In genomic region chr13:114685368-114685767, GRCm38 (mm10) we compare ENCODE assay signal across 20 mouse cellular contexts.
DNase-seq lines count a peak whose midpoint lies in the region; ATAC-seq and TF ChIP-seq lines count a peak whose summit lies in the region.
"Had no signal": no experiment of that assay in that cellular context is flagged by ENCODE, and none has a peak within 500 bp of the region (broad histone marks: within the 10 kb centered on the region; RNA-seq: fewer than 3 reads in every experiment).

No protein-coding gene starts in this region.

- in situ Hi-C loops in Patski (cut with MboI; ENCODE audit: low pct_unique_long_range_greater_than_20kb): no loop called here

- no peak overlapping the region for H3K27ac ChIP-seq in midbrain, embryonic 14.5 days (replicated peaks; ENCODE audit: low read depth, low read length)
- H3K27ac ChIP-seq: embryonic facial prominence, embryonic 13.5 days; embryonic facial prominence, embryonic 15.5 days; forebrain, embryonic 13.5 days; forebrain, embryonic 15.5 days had no signal

- H3K36me3 ChIP-seq in midbrain, embryonic 14.5 days (ENCODE audit: control insufficient read depth, insufficient read depth, low read length): no peaks in the 10 kb centered on the region
- H3K36me3 ChIP-seq: embryonic facial prominence, embryonic 13.5 days; embryonic facial prominence, embryonic 15.5 days; forebrain, embryonic 15.5 days had no signal

- peak; percentile 76 for DNase-seq in Muller cell, postnatal 12 days (ENCODE audit: inconsistent ontology term)
- DNase-seq in Patski (ENCODE audit: low read depth, low spot score): peak; percentile 73
- peak; percentile 33 for DNase-seq in retina, embryonic 14.5 days (ENCODE audit: low spot score)
- no peak for DNase-seq in midbrain, embryonic 14.5 days
- no peak for DNase-seq in spleen, adult 18-20 months
- DNase-seq: adrenal gland, adult 2 months; adrenal gland, postnatal 10 days; adrenal gland, postnatal 25 days; cerebellum, adult 11-12 months; cerebellum, adult 2 months; cerebellum, adult 9-10 months; cerebellum, postnatal 10 days; cerebellum, postnatal 25 days; embryo, embryonic 11 days; forebrain, postnatal 0 days had no signal

- CTCF ChIA-PET in Patski (lab: Charles Lee): interaction anchor here (1.6 to 2.5 kb wide), 2 partner anchors 41 to 71 kb away, joined by 4 to 22 read pairs; no protein-coding TSS in a partner anchor

- H3K4me2 ChIP-seq in midbrain, embryonic 14.5 days (ENCODE audit: low read length): no peak overlapping the region
- H3K4me2 ChIP-seq: embryonic facial prominence, embryonic 13.5 days; embryonic facial prominence, embryonic 15.5 days; forebrain, embryonic 13.5 days; forebrain, embryonic 15.5 days had no signal

- H3K4me1 ChIP-seq in midbrain, embryonic 14.5 days (ENCODE audit: control insufficient read depth, insufficient read depth, low read length): no peaks in the 10 kb centered on the region
- H3K4me1 ChIP-seq: embryonic facial prominence, embryonic 13.5 days; embryonic facial prominence, embryonic 15.5 days; forebrain, embryonic 13.5 days; forebrain, embryonic 15.5 days had no signal

- no peaks in the 10 kb centered on the region for H3K27me3 ChIP-seq in Patski
- no peaks in the 10 kb centered on the region for H3K27me3 ChIP-seq in midbrain, embryonic 14.5 days (ENCODE audit: control insufficient read depth, insufficient read depth, low read length)
- H3K27me3 ChIP-seq: embryonic facial prominence, embryonic 13.5 days; embryonic facial prominence, embryonic 15.5 days; forebrain, embryonic 13.5 days; forebrain, embryonic 15.5 days had no signal

- no peaks in the 10 kb centered on the region for H3K9me3 ChIP-seq in midbrain, embryonic 14.5 days (ENCODE audit: control insufficient read depth, low read length)
- H3K9me3 ChIP-seq: embryonic facial prominence, embryonic 13.5 days; embryonic facial prominence, embryonic 15.5 days; forebrain, embryonic 13.5 days; forebrain, embryonic 15.5 days had no signal

- H3K4me3 ChIP-seq in midbrain, embryonic 14.5 days (replicated peaks; ENCODE audit: low read depth, low read length): no peak overlapping the region
- H3K4me3 ChIP-seq: embryonic facial prominence, embryonic 13.5 days; embryonic facial prominence, embryonic 15.5 days; forebrain, embryonic 13.5 days; forebrain, embryonic 15.5 days had no signal

- H3K9ac ChIP-seq in midbrain, embryonic 14.5 days (replicated peaks; ENCODE audit: low read length): no peak overlapping the region
- H3K9ac ChIP-seq: embryonic facial prominence, embryonic 13.5 days; embryonic facial prominence, embryonic 15.5 days; forebrain, embryonic 13.5 days; forebrain, embryonic 15.5 days; forebrain, postnatal 0 days had no signal

- no peak for TF ChIP-seq CTCF in Patski (IDR thresholded peaks at IDR 0.05)

- WGBS in midbrain, embryonic 14.5 days: 54% methylated on average over 4 of the region's 4 CpGs

- POLR2A ChIA-PET in Patski (lab: Charles Lee): interaction anchor here (1.0 to 1.9 kb wide), 2 partner anchors 72 to 195 kb away, joined by 3 to 6 read pairs; no protein-coding TSS in a partner anchor

- peak; percentile 63 for ATAC-seq in Patski
- no peak for ATAC-seq in midbrain, embryonic 14.5 days (ENCODE audit: low FRiP score, low TSS enrichment)
- ATAC-seq in erythroblast, adult 5-6 weeks (replicated peaks; ENCODE audit: low FRiP score, poor library complexity, severe bottlenecking): no peak
- ATAC-seq: forebrain, embryonic 13.5 days; forebrain, embryonic 15.5 days; forebrain, postnatal 0 days had no signal

Comparison
In these comparisons a context has a peak if more than half of its experiments do, and no peak if none do; other contexts are left out.
1. DNase-seq: peak in Muller cell, postnatal 12 days (single experiment), Patski (single experiment) and retina, embryonic 14.5 days (single experiment); none in midbrain, embryonic 14.5 days (single experiment) and spleen, adult 18-20 months (0 of 2).